Mouse (Mus musculus): ENCODE data around the gene Olfr1360.

The Olfr1360 gene

DNA sequence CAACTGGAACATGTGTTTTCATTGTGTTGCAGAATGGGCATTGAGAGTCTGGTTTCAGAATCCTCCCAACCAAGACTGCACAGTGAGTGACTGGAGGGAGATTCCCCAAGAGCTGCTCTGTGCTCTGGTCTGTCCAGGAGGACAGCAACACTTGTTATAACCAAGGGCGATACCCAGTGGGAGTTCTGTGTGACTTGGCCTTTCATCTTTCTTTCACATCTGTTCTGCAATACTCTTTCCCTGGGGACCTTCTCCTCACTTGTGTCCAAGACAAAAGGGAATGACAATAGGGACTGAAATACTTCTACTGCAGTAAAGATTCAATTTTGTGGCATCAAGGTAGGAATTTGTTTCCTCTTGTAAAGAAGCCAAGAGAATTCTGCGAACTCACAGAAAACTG lies 34.8 kb downstream of the Olfr1360 start, which contains the start of gene Olfr11:
Olfr11 (minus strand) TSS at position 101 of the 400 bp plus-strand sequence.
- DNase-seq (ENCODE audit: low spot score), result no peak

Measured in c-Kit-positive CD71-positive TER-119-positive erythroid progenitor cells, embryonic 14.5 days (primary cell).